Mouse (Mus musculus) myocyte (in vitro differentiated cells): ENCODE measurements around the gene Cecr2. TPM values are rescaled to one million over a fixed set of nuclear protein-coding genes. Genes with fewer than 3 reads are reported as not detected.
A peak's percentile ranks its signal among the peaks of the same experiment; 100 is the strongest.

Source experiments
- H3K27me3 ChIP-seq: one replicate; pipeline ENCODE4 v1.6.1; 2011; ENCODE audit not compliant: control insufficient read depth, insufficient read depth, insufficient read length
- H3K36me3 ChIP-seq: one replicate; pipeline ENCODE4 v1.6.1; 2011; ENCODE audit not compliant: control insufficient read depth, insufficient read depth
- H3K4me2 ChIP-seq: one replicate; pipeline ENCODE4 v1.6.1; 2011; ENCODE audit warnings: low read depth, control low read depth
- H3K4me3 ChIP-seq: one replicate; pipeline ENCODE4 v1.5.1; 2011; ENCODE audit warnings: mild to moderate bottlenecking, control low read depth, moderate library complexity
- H3K79me2 ChIP-seq: one replicate; pipeline ENCODE4 v1.6.1; 2011; ENCODE audit not compliant: control insufficient read depth, insufficient read depth
- H3ac ChIP-seq: one replicate; pipeline ENCODE4 v1.6.1; 2011; ENCODE audit not compliant: control insufficient read depth, insufficient read length
- CEBPB ChIP-seq: IDR thresholded peaks from 2 replicates; pipeline ENCODE4 v1.6.1; 2011; ENCODE audit warnings: mild to moderate bottlenecking, moderate library complexity; ENCODE audit not compliant: poor library complexity, insufficient read depth, severe bottlenecking
- E2F4 ChIP-seq: IDR thresholded peaks from one replicate; pipeline ENCODE4 v1.6.1; 2011; ENCODE audit warnings: mild to moderate bottlenecking, control low read depth, moderate library complexity; ENCODE audit not compliant: insufficient read depth
- MAX ChIP-seq: IDR thresholded peaks from one replicate; pipeline ENCODE4 v1.6.1; 2011; ENCODE audit warnings: low read depth, mild to moderate bottlenecking, control low read depth
- MYOD1 ChIP-seq, 3 experiments: IDR thresholded peaks; one replicate each; pipeline ENCODE4 v1.6.1; 2011; ENCODE audit warnings: control low read depth in 2 of 3, low read depth in 2 of 3, mild to moderate bottlenecking in 2 of 3, moderate library complexity in 1 of 3; ENCODE audit not compliant: insufficient read length in 2 of 3, control insufficient read depth in 1 of 3
- MYOG ChIP-seq, 3 experiments: IDR thresholded peaks; one replicate each; pipeline ENCODE4 v1.6.1; 2011; ENCODE audit warnings: control low read depth in 2 of 3, low read depth in 2 of 3, mild to moderate bottlenecking in 2 of 3; ENCODE audit not compliant: insufficient read length in 2 of 3, control insufficient read depth in 1 of 3, insufficient read depth in 1 of 3
- POLR2A ChIP-seq: IDR thresholded peaks from one replicate; pipeline ENCODE4 v1.6.1; 2011; ENCODE audit warnings: low read depth, mild to moderate bottlenecking, control low read depth, moderate library complexity; ENCODE audit not compliant: insufficient read length
- POLR2AphosphoS2 ChIP-seq: IDR thresholded peaks from one replicate; pipeline ENCODE4 v1.6.1; 2011; ENCODE audit warnings: low read depth, control low read depth; ENCODE audit not compliant: insufficient read length
- REST ChIP-seq: IDR thresholded peaks from one replicate; pipeline ENCODE4 v1.6.1; 2011; ENCODE audit warnings: mild to moderate bottlenecking, control low read depth, moderate library complexity; ENCODE audit not compliant: insufficient read depth, insufficient read length
- SRF ChIP-seq: IDR thresholded peaks from one replicate; pipeline ENCODE4 v1.6.1; 2011; ENCODE audit warnings: low read depth; ENCODE audit not compliant: control insufficient read depth, insufficient read length
- TCF12 ChIP-seq: IDR thresholded peaks from one replicate; pipeline ENCODE4 v1.6.1; 2011; ENCODE audit warnings: mild to moderate bottlenecking, control low read depth; ENCODE audit not compliant: poor library complexity, insufficient read depth, severe bottlenecking
- TCF3 ChIP-seq: IDR thresholded peaks from one replicate; pipeline ENCODE4 v1.6.1; 2011; ENCODE audit warnings: low read depth, control low read depth; ENCODE audit not compliant: insufficient read length
- USF1 ChIP-seq: IDR thresholded peaks from one replicate; pipeline ENCODE4 v1.6.1; 2011; ENCODE audit warnings: low read depth, mild to moderate bottlenecking, control low read depth, moderate library complexity
- polyA plus RNA-seq: library from polyadenylated mRNA; unstranded; fragments of >200 nt; fragmentation: generic; extraction: Trizol; gene quantifications from one replicate; pipeline ENCODE4 v1.2.1, GENCODE M21; 2012; ENCODE audit warnings: missing spikeins

The Cecr2 gene
- polyA plus RNA-seq, 1 experiment: 0.12 TPM

DNA sequence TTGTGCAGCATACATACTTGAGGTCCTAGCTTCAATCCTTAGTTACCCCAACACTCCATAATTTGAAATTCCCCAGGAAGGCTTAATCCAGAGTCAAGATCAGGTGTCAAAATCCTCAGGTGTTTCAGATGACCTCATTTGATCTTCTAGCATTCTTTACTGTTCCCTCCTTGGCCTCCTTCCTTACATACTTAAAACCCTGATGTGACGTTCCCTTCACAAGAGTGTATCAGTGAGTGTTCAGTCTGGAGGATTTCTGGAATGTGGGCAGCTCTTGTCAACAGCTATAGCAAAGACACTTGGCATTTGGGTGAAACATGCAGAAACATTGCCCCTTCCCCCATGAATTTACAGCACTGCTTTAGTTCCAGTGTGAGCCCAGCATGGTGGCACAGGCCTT is 103.8 kb downstream of the Cecr2 start:
- Histone ChIP-seq H3K4me2 (no peak overlapping the region), H3K36me3 (no peaks in the 10 kb centered on the region), H3K27me3 (no peaks in the 10 kb centered on the region), H3K4me3 (no peak overlapping the region), H3K79me2 (no peaks in the 10 kb centered on the region), H3ac (no peak overlapping the region)
- TF ChIP-seq MYOD1 (IDR thresholded peaks at IDR 0.05; ENCODE audit: control insufficient read depth in 1 of 3, insufficient read length in 2 of 3, low read depth in 2 of 3): no peak
- TF ChIP-seq TCF3: no peak
- no peak for TF ChIP-seq CEBPB
- no peak for TF ChIP-seq E2F4
- TF ChIP-seq SRF: no peak
- no peak for TF ChIP-seq MAX
- TF ChIP-seq TCF12: no peak
- TF ChIP-seq POLR2A: no peak
- no peak for TF ChIP-seq REST
- no peak for TF ChIP-seq MYOG (IDR thresholded peaks at IDR 0.05; ENCODE audit: control insufficient read depth in 1 of 3, insufficient read depth in 1 of 3, insufficient read length in 2 of 3, low read depth in 2 of 3)
- no peak for TF ChIP-seq USF1
- TF ChIP-seq POLR2AphosphoS2: no peak

DNA sequence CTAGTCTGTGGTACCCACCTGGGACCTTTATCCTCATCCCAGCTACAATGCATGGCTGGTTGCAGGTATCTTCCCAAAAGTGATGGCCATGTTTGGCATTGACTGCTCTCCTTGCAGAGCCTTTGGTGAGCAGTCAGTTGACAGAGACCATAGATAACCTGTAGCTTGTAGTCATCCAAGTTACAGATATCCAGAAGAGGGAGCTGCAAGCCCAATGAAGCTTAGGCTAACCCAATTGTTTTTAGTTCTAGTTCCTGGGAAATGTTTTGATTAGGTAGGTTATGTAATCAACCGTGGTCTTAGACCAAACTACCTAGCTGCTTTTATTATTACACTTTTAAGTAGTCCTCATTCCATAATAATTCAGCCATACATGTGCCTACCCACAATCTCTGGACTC is 105.2 kb downstream of the Cecr2 start:
- Histone ChIP-seq H3K36me3 (no peaks in the 10 kb centered on the region), H3K4me3 (no peak overlapping the region), H3K4me2 (peak overlapping the region; percentile 54), H3K79me2 (no peaks in the 10 kb centered on the region), H3ac (no peak overlapping the region), H3K27me3 (no peaks in the 10 kb centered on the region)
- TF ChIP-seq MAX (no peak), USF1 (no peak), POLR2A (no peak), CEBPB (no peak), SRF (no peak), MYOG (IDR thresholded peaks at IDR 0.05; ENCODE audit: control insufficient read depth in 1 of 3, insufficient read depth in 1 of 3, insufficient read length in 2 of 3, low read depth in 2 of 3) (no peak), TCF12 (no peak), TCF3 (no peak), MYOD1 (IDR thresholded peaks at IDR 0.05; ENCODE audit: control insufficient read depth in 1 of 3, insufficient read length in 2 of 3, low read depth in 2 of 3) (no peak), REST (no peak), E2F4 (no peak), POLR2AphosphoS2 (no peak)

DNA sequence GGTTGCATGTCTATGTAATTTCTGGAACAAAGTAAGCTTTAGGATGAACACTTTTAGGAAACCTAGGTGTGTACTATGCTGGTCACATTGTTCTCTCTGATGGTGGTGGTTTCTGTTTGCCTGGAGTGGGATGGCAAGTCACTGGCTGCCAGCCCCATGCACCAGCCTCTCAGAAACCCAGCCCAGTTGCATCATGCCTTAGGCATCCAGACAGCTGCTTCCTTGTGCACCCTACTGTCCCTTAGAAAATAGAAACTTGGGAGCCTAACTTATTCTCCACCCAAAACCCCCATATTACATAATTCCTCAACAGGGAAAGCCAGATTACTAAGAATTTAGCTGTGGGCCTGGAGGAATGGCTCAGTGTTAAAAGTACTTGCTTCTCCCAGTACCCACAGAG is 105.9 kb downstream of the Cecr2 start:
- Histone ChIP-seq H3K4me2 (peak overlapping the region; percentile 54), H3K36me3 (no peaks in the 10 kb centered on the region), H3ac (no peak overlapping the region), H3K27me3 (no peaks in the 10 kb centered on the region), H3K4me3 (no peak overlapping the region), H3K79me2 (no peaks in the 10 kb centered on the region)
- TF ChIP-seq SRF (no peak), CEBPB (peak; percentile 71), USF1 (no peak), REST (no peak), POLR2AphosphoS2 (no peak), MYOG (IDR thresholded peaks at IDR 0.05; ENCODE audit: control insufficient read depth in 1 of 3, insufficient read depth in 1 of 3, insufficient read length in 2 of 3, low read depth in 2 of 3) (peak; percentile 41 to 87 (median 82)), MYOD1 (IDR thresholded peaks at IDR 0.05; ENCODE audit: control insufficient read depth in 1 of 3, insufficient read length in 2 of 3, low read depth in 2 of 3) (peak; percentile 28 to 86 (median 85)), POLR2A (no peak), MAX (no peak), TCF3 (no peak), TCF12 (peak; percentile 47)

DNA sequence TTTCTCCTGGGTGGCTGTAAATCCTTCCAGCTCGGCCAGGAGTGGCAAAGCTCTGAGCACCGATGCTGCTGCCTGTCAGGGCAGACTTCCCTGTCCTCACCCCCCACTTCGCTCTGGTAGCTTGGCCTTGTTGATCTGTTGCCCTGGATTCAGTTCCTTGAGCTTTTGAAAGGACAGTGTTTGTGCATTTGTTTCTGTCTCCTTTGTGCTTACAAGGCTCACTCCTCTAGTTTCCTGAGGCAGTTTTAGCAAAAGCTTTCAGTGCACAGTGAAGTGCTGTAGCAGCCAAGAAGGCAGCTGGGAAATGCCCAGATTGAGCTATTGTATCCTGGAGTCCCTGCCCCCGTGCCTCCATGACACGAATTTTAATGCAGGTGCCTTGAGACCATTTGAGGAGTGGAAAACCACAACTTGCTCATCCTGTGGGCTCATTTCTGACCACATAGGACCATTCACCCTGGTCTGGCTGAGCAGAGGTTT is 107.0 kb downstream of the Cecr2 start, which contains the start of gene Slc25a18:
Slc25a18 (plus strand) TSS at position 430 of the 480 bp plus-strand sequence.
- H3K4me3 ChIP-seq: no peak within 1 kb of the TSS
- TF ChIP-seq TCF12 (no peak), POLR2A (no peak), MYOD1 (IDR thresholded peaks at IDR 0.05; ENCODE audit: control insufficient read depth in 1 of 3, insufficient read length in 2 of 3, low read depth in 2 of 3) (no peak), POLR2AphosphoS2 (no peak), TCF3 (no peak), MYOG (IDR thresholded peaks at IDR 0.05; ENCODE audit: control insufficient read depth in 1 of 3, insufficient read depth in 1 of 3, insufficient read length in 2 of 3, low read depth in 2 of 3) (no peak), REST (no peak), USF1 (no peak), E2F4 (no peak), SRF (no peak), CEBPB (no peak), MAX (no peak)
- no peaks in the 10 kb centered on the region for H3K79me2 ChIP-seq
- H3K4me2 ChIP-seq: peak within 1 kb of the TSS; percentile 54
- H3K27me3 ChIP-seq: no peaks in the 10 kb centered on the region
- H3ac ChIP-seq: no peak within 1 kb of the TSS
- H3K36me3 ChIP-seq: no peaks in the 10 kb centered on the region

DNA sequence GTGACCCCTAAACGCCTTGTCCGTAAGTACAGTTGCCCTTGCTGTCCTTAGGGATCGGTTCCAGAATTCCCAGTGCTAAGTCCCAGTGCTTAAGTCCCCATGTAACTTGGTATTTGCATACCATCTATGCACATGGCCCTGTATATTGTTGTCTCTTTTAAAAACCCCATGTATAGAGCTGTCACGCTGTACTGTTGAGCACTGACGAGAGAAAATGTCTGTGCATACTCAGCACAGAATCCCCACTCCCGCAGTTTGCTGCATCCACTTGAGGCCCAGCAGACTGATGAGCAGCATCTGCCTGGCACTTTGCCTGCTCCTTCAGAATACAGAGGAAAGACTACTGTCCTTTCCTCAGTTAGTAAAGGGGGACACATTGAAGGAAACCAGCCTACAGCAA is 107.6 kb downstream of the Cecr2 start:
- Histone ChIP-seq H3K79me2 (no peaks in the 10 kb centered on the region), H3K4me3 (no peak overlapping the region), H3ac (no peak overlapping the region), H3K36me3 (no peaks in the 10 kb centered on the region), H3K27me3 (no peaks in the 10 kb centered on the region), H3K4me2 (no peak overlapping the region)
- no peak for TF ChIP-seq TCF3
- TF ChIP-seq USF1: no peak
- TF ChIP-seq POLR2AphosphoS2: no peak
- no peak for TF ChIP-seq MAX
- TF ChIP-seq CEBPB: no peak
- TF ChIP-seq TCF12: no peak
- TF ChIP-seq E2F4: no peak
